Mouse (Mus musculus): Measurements from ENCODE around the gene Bicdl2.

Gene Bicdl2

DNA sequence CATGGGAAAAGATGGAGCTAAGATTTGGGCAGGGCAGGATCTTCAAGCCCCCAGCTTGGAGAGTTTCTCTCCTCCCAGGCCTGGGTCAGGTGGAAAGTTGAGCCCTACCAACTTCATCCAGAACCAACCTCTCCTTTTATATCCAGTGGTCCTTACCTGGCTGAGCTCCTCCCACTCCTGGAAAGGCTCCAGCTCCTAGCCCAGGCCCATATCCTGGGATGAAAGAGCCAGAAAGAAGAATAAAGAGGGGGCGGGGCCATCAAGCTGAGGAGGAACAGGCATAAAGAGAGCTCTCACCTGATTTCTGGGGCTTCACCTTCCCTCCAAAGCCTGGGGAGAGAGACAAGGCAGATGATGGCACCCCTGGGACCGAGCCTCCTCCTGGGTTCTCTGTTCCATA lies 56.7 kb downstream of the Bicdl2 start:
- DNase-seq, result no peak

Measured in kidney, postnatal 4 days (tissue).